Mouse (Mus musculus) adrenal gland, postnatal 36 days (tissue): Measurements from ENCODE around the gene Evi5. TPM values are rescaled to one million over a fixed set of nuclear protein-coding genes. Genes with fewer than 3 reads are reported as not detected.

Experiments used
- DNase-seq, 2 experiments: peaks; one replicate each; pipeline ENCODE4 v3.0.0; 2021; ENCODE audit warnings: mixed read lengths in 1 of 2
- total RNA-seq, 2 experiments: library from RNA; stranded (reverse); gene quantifications; 2 replicates each; pipeline ENCODE4 v1.2.3; 2021

Gene Evi5
- total RNA-seq, 2 experiments from 2014 or later = 56.3 to 59.7 TPM

DNA sequence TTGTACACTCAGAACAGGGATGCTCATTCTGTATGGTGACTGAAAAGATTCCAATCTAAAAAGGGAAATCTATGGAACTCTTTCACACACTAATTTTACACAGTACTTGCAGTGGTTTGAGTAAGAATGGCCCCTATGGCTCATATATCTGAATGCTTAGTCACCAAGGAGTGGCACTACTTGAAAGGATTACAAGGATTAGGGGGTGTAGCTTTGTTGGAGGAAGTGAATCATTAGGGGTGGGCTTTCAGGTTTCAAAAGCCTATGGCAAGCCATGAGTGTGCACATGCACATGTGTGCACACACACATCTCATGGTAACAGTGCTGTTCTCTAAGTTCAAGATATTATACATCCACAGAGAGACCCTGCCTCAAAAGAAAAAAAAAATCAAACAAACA is 72.3 kb downstream of the Evi5 start:
- DNase-seq = no peak

GRCm38 (mm10) chr5:107801234-107801633 is 73.7 kb downstream of the Evi5 start:
- DNase-seq = no peak

DNA sequence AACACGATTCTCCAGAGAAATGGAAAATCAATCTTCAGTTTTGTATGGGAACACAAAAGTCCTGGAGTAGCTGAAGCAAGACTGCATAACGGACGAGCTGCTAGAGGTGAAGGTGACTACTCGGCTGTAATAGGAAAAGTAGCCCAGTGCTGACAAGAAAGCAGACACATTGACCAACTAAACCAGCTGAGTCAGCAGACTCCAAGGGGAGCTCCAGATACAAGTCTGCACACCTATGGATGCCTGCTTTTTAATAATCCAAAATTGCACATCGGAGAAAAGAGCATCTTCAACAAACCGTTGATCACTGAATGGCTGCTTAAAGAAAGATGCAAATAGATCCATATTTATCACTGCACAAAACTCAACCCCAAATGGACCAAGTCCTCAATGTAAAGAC is 76.6 kb downstream of the Evi5 start:
- no peak for DNase-seq

GRCm38 (mm10) chr5:107793927-107794326 is 81.0 kb downstream of the Evi5 start:
- no peak for DNase-seq

DNA sequence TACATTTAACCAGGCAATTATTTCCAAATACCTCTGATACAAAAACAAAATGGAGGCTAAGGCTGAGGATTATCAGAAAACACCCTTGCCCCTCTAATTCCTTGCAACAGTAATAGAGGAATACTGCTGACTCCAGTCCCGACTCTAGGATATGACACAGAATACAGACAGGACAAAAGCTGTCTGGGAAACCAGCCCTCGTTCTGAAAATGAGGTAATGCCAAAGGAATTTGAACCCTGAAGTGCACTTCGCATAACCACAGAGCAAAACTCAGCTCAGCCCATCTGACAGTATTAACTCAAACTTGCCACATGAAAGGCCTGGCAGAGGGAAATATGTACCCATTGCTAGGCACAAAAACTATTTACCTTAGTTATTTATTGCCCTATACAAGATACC is 81.6 kb downstream of the Evi5 start:
- peak; percentile 5 to 31 for DNase-seq

DNA sequence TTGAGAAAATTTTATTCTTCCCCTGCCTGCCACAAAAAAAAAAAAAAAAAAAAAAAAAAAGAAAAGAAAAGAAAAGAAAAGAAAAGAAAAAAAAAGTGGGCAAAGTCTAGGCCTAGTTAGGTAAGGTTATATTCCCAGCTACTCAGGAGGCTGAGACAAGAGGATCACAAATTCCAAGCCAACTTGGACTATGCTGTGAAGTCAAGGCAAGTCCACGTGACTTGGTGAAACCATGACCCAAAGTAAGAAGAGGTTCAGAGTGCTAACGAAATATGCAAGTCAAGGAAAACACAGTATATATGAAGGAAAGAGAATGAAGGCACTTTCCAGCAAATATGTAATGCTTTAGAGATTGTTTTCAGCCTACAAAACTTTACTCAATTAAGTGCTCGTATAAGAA is 82.4 kb downstream of the Evi5 start:
- DNase-seq = no peak

DNA sequence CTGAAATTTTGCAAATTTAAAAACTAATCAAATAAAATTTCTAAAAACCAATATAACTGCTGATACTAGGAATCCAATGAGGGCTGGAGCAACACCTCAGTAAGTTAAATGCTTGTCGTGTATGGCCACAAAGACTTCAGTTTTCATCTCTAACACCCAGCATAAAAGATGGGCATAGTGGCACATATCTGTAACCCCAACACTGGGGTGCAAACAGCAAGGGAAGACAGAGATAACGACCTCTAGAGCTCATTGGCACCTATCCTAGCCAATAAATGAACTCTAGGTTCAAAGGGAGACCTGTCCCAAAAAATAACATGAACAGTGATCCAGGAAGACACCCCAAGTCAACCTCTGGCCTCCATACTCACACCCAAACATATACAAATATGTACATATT is 82.9 kb downstream of the Evi5 start:
- no peak for DNase-seq

DNA sequence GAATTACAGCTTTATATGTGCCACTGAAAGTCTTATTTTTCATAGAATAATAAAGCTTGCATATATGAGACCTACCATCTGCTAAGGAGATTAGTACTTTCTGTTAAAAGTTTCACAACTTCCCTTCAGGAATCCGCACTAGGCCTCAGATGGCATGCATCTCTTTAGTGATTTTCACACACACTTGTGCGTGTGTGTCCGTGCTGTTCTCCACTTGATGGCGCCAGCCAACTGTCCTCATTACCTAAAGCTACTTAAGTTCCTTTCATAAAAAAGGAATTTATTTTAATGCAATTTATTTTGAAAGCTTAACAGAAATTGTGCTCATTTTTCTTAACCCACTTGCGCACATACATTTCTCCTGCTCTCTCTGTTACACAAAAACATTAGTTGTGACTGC is 85.4 kb downstream of the Evi5 start:
- peak in 1 of 2 experiments; percentile 22 for DNase-seq

DNA sequence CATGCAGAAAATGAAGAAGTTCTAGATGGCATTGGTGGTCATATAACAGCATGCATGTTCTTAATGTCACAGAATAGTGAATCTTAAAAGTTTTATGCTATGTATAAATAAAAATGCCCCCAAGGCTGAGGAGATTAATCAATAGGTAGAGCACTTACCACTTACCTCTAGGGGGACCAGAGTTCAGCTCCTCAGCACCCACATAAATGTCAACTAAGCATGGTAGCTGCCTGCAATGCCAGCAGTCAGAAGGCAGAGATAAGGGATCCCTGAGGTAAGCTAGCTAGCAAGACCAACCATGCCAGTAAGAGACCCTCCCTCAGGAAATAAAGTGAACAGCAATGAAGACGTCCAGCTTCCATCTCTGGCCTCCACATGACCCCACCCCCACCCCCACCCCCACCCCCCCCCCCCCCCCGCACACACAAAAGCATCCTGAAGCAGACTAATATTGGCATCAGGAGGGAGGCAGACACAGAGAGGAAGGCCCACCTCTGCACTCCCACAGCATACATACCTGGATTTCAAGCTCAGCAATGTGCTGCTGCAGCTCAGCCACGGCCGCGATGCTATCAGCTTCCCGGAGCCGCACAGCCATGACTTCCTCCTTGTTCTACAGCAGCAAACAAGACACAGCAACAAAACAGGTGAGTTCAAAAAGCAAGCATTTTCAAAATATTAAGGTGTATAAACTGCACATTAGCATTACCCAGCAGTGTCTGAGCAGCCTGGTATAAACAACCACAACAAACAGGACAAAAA is 87.0 kb downstream of the Evi5 start:
- no peak for DNase-seq

- no peak for DNase-seq
These were observed 92.5 kb downstream of the Evi5 start for GRCm38 (mm10) chr5:107782360-107782759.

DNA sequence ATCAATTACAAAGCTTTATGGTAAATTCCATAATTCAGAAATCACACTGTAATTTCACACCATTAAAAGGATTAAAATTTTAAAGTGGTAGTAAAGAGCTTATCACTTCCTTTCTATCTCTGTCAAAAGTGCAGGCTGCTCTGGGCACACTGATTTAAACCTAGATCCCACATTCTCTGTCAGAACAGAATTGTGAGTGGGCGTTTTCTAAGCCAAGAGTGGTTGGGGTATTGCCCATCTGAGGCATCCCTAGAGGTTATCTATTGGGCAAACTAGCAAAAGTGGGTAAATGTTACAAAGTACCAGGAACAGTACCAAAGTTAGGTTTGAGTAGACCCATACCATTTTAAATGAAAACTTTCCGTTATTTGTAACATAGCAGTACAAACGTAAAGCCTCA is 96.1 kb downstream of the Evi5 start:
- DNase-seq = no peak

DNA sequence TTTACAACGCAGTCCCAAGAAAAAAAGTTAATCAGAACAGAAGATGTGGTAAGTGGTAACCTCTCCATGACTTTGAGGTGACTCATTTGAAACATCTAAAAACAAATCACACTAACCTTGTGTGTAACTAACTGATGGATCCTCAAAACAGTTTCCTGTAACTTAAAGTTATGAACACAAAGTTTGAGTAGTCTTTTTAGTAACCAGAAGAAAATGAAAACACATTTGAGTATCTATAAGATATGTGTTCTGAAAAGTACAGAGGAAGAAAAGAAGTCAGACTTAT is 97.4 kb downstream of the Evi5 start:
- no peak for DNase-seq

DNA sequence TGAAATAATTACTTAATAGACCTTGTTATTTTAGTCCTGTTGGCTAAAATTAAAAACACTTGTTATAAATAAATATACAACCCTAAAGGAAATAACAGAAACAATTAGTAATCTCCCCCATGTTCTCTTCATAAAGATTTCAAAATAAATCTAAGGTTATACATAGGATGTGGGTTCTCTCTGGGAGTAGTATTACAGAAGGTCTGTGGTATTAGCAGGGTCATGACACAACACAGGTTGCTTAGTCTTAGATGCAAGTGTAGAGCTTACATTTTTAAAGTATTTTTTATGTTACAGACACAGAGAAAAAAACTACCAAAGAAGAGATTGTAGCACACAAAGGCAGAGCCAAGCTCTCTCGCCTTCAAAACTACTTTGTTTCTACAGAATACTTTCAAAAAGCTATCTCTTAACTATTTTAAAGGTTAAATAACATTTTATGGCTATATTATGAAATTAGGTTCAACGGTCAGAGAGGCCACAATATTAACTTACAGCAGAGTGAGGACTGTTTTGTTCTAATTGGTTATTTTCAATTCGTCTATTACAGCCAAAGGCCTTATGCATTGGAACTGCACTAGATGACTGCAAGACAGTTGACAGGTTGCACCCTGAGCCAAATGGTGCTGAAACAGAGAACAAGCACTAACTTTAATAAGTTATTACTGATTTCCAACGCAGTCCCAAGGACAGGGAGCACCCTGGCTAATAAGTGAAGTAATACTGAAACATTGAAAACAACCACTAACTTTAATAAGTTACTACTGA is 97.9 kb downstream of the Evi5 start:
- DNase-seq = no peak

DNA sequence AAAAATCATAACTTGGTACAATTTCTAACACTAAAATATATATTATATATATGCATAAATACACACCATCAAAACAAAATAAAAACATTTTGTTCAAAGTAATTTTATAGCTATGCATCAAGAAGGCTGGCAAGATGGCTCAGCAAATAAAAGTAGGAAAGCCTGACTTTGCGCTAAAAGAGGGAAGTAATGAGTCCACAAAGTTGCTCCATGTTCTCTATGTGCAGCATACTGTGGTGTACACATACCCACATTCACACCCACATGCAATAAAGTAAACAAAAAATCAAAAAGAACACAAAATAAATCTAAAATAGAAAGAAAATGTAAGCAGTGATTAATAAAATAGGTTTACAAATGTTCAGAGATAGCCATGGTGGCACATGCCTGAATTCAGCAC is 99.0 kb downstream of the Evi5 start:
- no peak for DNase-seq

- no peak for DNase-seq
These were observed 102.9 kb downstream of the Evi5 start for GRCm38 (mm10) chr5:107772049-107772448.

GRCm38 (mm10) chr5:107768224-107768623 is 106.7 kb downstream of the Evi5 start:
- no peak for DNase-seq

- no peak for DNase-seq
These were observed 109.0 kb downstream of the Evi5 start for GRCm38 (mm10) chr5:107765946-107766345.

DNA sequence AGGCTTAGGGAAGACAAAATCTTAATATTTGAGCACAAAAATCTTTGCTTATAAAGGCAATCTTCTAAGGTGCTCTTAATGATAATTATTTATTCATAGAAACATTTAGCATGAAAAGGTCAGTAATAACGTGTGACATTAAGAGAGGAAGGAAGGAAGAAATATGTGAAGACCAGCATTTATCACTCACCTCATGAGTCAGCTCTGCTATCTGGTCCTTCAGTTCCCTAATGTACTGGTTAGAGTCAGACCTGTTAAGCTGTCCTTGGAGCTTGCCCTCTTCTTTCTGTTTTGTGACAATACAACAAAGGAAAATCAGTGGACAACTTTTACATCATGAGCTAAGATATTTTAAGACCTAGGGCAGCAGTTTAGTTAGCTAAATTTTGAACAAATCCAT is 110.4 kb downstream of the Evi5 start:
- no peak for DNase-seq

DNA sequence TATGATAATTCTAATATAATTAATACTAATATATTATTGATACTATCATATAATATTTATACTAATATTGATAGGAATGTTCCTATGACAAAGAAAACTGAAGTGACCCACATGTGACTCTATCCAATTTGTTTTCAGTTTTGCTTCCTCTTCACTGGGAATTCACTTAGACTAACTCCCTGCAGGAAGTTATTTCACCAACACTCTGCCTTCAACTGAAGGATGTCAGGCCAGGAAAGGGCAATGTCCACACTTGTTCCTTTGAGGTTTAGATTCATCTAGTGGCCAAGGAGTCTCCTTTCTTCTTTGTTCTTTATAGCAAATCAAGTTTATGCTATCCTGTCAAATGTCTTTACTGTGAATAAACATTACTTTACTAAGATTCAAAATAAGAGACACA is 111.2 kb downstream of the Evi5 start:
- DNase-seq = no peak

GRCm38 (mm10) chr5:107759121-107759520 is 115.8 kb downstream of the Evi5 start:
- no peak for DNase-seq

DNA sequence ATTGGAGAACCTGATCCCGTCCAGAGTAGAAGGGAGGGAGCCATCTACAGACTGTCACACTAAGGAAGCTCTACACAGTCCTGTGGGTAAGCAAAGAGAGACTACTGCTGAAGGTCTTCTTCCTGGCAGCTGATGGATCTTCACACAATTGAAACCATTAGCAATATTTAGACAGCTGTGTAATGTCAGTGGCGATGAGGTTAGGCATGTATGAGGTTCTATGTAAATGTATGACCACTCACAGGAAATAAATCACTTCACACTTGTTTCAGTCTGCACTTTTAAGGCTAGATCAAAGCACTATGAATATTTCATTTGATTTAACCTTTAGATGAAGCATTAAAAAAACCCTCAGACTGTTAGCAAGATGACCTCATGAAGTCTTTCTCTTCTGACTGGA is 118.8 kb downstream of the Evi5 start:
- DNase-seq = no peak

DNA sequence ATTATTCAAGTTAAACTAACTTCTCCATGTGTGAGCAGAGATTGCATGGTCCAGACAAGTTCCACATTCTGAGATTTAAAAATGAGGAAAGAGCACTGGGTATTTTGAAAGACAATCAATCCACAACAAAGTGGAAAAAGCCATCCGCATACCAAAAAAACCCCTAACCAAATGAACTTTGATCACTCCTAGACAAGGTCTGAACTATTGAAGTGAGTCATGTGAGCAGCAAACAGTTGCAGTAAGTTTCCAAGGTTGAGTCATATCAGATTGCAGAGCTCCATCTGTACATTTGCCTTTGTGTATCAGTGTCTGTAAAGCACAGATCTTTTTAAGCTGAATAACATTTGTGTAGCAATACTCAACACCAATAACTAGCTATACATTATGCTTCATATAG is 120.2 kb downstream of the Evi5 start:
- no peak for DNase-seq

GRCm38 (mm10) chr5:107753656-107754055 is 121.3 kb downstream of the Evi5 start:
- DNase-seq = no peak
